Mouse (Mus musculus): ENCODE data around the gene Ptgir.
A peak's percentile ranks its signal among the peaks of the same experiment; 100 is the strongest.

Gene Ptgir

DNA sequence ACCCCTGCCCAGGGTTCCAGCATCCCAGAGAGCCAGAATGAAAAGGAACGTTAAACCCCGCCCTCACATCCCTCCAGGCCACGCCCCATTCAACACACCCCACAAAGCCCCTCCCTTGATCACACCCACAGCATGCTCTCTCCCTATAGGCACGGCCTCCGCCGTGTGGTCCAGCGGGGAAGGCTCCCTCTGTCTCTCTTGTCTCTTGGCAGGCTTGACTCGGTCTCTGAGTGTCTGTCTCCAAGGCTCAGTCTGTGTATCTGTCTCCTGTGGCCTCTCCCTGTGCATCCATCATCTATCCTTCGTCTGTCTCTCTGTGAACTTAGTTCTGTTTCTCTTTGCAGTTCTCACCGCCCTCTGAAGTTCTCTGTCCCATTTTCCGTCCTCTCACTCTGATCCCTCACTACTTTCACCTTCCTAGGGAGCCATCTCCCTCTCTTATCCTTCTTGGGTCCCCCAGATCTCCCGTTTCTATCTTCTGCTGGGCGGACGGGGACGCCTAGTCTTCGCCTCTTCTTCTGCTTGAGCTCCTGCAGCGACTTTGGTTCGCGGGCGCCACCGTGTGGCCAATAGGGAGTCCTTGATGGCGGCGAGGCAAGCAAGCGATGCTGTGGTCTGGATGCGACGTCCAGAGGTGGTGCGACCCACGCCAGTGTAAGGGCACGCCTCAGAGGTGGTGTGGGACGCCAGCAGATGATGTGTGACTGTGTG lies 14.5 kb upstream of the Ptgir start, which contains the start of gene Gng8:
TSS of gene Gng8 (plus strand) at position 146 of the 711 bp plus-strand sequence.
- DNase-seq (ENCODE audit: low spot score): peak; percentile 82

- DNase-seq (ENCODE audit: low spot score): no peak
These were observed 13.9 kb upstream of the Ptgir start for GRCm38 (mm10) chr7:16892352-16892730.

GRCm38 (mm10) chr7:16893612-16894011 lies 12.7 kb upstream of the Ptgir start:
- DNase-seq (ENCODE audit: low spot score): no peak

- no peak for DNase-seq (ENCODE audit: low spot score)
These were observed 12.0 kb upstream of the Ptgir start for GRCm38 (mm10) chr7:16894279-16894678.

GRCm38 (mm10) chr7:16895000-16895399 lies 11.3 kb upstream of the Ptgir start:
- peak; percentile 72 for DNase-seq (ENCODE audit: low spot score)

DNA sequence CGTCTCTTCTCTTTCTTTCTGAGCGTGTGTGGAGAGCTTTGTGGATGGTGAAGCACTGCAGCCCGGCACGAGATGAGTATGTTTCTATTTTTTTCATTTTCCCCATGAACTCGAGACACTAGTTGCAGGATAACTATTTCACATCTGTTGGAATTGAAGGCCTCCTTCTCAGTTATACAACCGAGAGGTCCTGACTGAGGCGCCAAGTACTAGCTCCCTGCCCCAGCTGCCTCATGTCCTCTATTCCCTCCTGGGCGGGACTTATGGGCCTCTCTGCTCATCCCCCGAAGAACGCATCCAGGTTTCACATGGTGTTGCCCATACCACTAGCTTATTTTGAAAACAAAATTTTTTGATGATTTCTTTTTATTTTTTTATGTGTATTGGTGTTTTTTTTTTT lies 10.8 kb upstream of the Ptgir start:
- no peak for DNase-seq (ENCODE audit: low spot score)

DNA sequence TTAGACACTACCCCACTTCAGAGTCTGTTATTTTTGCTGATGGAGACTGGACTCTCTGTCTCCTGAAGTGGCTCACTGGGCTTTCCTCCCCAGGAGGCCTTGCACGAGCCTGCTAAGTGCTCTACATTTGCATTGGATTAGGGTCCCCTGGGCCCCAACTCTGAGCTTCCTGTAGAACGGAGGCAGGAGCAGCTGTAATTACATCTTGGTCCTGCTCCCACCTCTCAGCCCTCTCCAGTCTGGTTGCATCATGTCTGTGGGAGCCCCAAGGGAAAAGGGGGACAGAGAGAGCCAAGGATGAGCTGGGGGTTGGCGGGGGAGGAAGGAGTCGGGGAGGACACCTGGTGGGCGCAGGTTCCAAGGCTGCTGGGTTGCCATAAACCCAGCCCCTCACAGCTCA lies 5.8 kb upstream of the Ptgir start:
- no peak for DNase-seq (ENCODE audit: low spot score)

GRCm38 (mm10) chr7:16903439-16903955 lies 2.8 kb upstream of the Ptgir start:
- DNase-seq (ENCODE audit: low spot score): no peak

- no peak for DNase-seq (ENCODE audit: low spot score)
These were observed 2.1 kb upstream of the Ptgir start for GRCm38 (mm10) chr7:16904120-16904675.

DNA sequence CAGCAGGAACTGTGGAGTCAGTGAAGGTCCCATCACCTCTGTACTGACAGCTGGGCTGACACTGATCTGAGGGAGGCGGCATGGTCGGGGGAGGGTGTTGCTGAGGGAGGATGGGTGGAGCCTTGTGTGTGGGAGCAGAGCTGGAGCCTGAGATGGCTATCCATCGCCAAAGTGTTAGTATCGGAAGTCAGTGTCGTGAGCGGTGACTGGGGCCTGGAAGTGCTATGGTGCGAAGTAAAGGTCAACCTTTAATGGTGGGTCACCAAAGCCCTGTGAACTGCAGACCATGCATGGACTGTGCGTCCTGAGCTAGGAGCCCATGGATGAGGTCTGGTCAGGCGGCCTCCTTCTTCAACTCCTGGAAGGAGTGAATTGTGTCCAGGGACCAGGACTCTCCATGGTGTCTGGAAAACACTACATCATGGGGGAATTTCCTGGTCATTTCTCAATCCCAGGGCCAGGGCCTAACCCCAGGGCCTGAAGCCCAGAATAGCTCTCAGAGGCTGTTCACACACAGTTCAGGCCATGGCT lies 734 bp upstream of the Ptgir start:
- peak; percentile 35 for DNase-seq (ENCODE audit: low spot score)

DNA sequence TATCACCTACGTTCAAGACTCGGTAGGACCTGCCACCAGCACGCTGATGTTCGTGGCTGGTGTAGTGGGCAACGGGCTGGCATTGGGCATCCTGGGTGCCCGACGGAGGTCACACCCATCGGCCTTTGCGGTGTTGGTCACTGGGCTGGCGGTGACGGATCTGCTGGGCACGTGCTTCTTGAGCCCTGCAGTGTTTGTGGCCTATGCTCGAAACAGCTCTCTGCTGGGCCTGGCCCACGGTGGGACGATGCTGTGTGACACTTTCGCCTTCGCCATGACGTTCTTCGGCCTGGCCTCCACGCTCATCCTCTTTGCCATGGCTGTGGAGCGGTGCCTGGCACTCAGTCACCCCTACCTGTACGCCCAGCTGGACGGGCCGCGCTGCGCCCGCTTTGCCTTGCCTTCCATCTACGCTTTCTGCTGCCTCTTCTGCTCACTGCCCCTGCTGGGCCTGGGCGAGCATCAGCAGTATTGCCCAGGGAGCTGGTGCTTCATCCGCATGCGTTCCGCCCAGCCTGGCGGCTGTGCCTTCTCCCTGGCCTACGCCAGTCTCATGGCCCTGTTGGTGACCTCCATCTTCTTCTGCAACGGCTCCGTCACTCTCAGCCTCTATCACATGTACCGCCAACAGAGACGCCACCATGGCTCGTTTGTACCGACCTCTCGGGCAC lies 734 bp downstream of the Ptgir start:
- no peak for DNase-seq (ENCODE audit: low spot score)

GRCm38 (mm10) chr7:16907842-16908241 lies 1.6 kb downstream of the Ptgir start:
- DNase-seq (ENCODE audit: low spot score): no peak

DNA sequence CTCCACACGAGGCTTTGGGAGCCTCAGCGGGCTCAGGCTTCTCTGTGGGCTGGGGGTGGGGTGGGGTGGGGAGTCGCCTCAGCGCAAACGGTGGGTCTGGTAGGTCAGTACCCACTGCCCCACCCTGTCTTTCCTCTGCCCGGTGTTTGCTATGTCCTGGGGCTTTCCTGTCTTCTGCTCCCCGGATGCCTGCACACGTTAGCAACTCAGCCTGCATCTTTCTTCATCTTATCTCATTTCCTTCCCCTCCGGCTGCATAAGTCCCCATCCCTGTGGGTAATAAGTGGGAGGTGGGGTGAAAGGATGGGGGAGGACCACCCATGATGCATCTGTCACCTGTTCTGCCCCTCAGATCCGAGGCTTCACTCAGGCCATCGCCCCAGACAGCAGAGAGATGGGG lies 2.1 kb downstream of the Ptgir start:
- DNase-seq (ENCODE audit: low spot score): no peak

DNA sequence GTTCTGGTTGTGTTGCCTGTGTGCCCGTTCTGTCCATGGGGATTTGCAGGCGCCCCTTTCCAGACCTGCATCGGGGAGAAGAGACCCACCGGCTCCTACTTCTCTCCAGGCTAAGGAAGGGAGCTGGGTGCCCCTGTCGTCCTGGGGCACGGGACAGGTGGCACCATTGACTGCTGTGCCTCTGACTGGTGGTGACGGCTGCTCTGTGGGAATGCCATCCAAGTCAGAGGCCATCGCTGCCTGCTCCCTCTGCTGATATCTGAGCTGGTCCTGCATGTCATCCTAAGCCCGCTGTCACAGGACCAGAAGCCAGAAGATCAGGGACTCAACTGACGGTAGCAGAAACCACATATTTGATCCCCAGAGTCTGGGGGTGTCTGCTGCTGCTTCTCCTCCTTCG lies 2.6 kb downstream of the Ptgir start:
- no peak for DNase-seq (ENCODE audit: low spot score)

DNA sequence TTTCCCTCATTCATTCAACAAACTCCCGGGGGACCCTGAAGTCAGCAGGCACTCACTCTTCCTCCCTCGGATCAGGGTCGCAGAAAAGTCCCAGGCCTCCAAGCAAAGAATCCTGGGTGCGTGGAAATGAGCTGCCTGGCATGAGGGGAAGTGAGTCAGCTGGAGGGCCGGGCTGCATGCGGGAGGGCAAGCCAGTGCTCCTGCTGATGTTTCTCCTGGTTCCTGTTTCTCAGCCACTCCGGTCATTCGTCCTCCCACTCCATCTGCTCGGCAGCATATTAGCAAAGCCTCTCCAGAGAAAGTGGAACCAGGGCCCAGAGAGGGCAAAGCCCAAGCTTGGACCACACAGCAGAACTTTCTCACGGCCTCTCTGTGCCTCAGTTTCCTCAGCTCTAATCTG lies 3.6 kb downstream of the Ptgir start:
- DNase-seq (ENCODE audit: low spot score): no peak

DNA sequence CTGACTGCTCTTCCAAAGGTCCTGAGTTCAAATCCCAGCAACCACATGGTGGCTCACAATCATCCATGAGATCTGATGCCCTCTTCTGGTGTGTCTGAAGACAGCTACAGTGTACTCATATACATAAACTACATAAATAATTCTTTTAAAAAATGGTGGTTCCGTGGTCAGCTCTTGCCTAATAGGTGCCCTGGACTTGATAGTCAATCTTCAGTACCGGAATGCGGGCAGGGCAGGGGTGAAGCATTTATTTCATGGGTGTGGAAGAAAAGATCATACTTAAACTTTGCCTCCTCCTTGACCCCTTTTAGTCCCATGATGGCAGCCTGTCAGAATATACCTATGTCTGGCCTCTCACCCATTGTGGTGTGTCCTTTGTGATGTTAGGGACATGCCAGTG lies 5.6 kb downstream of the Ptgir start:
- DNase-seq (ENCODE audit: low spot score): no peak

- no peak for DNase-seq (ENCODE audit: low spot score)
These were observed 6.1 kb downstream of the Ptgir start for GRCm38 (mm10) chr7:16912360-16912759.

GRCm38 (mm10) chr7:16913806-16914452 lies 7.6 kb downstream of the Ptgir start:
- peak; percentile 63 for DNase-seq (ENCODE audit: low spot score)

DNA sequence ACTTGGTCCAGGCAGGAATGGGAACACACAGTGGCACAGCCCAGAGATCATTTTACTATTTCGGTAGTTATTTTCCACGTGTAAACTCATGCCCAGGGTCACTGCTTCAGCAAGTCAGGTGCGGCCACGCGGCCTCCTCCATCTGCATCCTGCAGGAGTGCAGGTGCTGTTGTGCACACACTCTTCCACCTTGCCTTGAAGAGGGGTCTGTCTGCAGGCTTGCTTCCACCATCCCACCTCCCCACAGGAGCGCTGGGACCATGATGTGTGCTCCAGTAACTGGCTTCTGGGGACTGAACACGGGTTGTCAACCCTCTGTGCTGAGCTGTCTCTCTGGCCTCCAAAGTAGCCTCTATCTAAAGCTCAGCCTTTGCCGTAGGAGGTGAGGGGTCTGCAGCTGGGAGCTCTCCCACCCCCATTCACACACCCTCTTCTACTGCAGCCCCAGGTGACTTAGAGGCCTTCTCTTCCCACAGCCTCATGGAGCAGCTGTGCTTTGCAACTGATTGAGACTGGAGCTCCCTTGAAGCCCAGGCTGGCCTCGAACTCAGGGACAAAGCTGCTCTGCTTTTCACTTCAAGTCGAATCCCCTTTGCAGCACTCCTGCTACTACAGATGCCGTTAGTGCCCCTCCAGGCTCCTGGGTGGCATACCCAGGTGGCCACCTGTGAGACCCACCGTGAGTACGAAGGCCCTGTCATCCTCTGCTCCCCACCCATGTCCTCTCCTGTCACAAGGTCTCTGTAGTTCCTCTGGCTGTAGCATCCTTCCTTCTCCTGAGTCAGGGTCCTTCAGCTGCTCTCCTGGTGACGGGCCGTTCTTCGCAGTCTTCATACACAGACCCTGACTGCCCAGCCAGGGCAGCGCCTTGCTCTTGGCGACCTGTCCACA lies 8.4 kb downstream of the Ptgir start:
- no peak for DNase-seq (ENCODE audit: low spot score)

GRCm38 (mm10) chr7:16915461-16916340 lies 9.4 kb downstream of the Ptgir start:
- no peak for DNase-seq (ENCODE audit: low spot score)
